Mouse (Mus musculus): Measurements from ENCODE around the gene Sds. TPM values are rescaled to one million over a fixed set of nuclear protein-coding genes. Genes with fewer than 3 reads are reported as not detected.

The Sds gene
- total RNA-seq, 2 experiments from 2014 or later: not detected

GRCm38 (mm10) chr5:120507311-120507710, 31.0 kb downstream of the Sds start:
- intact Hi-C loops (cut with DNase I; ENCODE audit: low total_unique reads): loop anchor here (5.0 kb wide), 1 partner anchor 100 kb away; no protein-coding TSS in a partner anchor
- DNase-seq: no peak

GRCm38 (mm10) chr5:120510982-120511642, 34.8 kb downstream of the Sds start, which contains the start of gene Slc8b1:
TSS of gene Slc8b1 (plus strand) at chr5:120511168.
- intact Hi-C loops (cut with DNase I; ENCODE audit: low total_unique reads): no loop called here
- DNase-seq: peak; percentile 97

GRCm38 (mm10) chr5:120511643-120512220, 35.4 kb downstream of the Sds start:
- intact Hi-C loops (cut with DNase I; ENCODE audit: low total_unique reads): no loop called here
- DNase-seq: peak; percentile 59

- intact Hi-C loops (cut with DNase I; ENCODE audit: low total_unique reads): no loop called here
These were observed 36.7 kb downstream of the Sds start for GRCm38 (mm10) chr5:120512911-120513555.

GRCm38 (mm10) chr5:120514031-120514677, 37.8 kb downstream of the Sds start:
- intact Hi-C loops (cut with DNase I; ENCODE audit: low total_unique reads): no loop called here
- no peak for DNase-seq

More at GRCm38 (mm10) chr5:120512911-120513555, 36.7 kb downstream of the Sds start:
- DNase-seq: no peak

GRCm38 (mm10) chr5:120514754-120515153, 38.4 kb downstream of the Sds start:
- intact Hi-C loops (cut with DNase I; ENCODE audit: low total_unique reads): no loop called here
- no peak for DNase-seq

- intact Hi-C loops (cut with DNase I; ENCODE audit: low total_unique reads): no loop called here
- no peak for DNase-seq
These were observed 39.1 kb downstream of the Sds start for GRCm38 (mm10) chr5:120515451-120515850.

- intact Hi-C loops (cut with DNase I; ENCODE audit: low total_unique reads): no loop called here
- DNase-seq: no peak
These were observed 40.1 kb downstream of the Sds start for GRCm38 (mm10) chr5:120516221-120516984.

GRCm38 (mm10) chr5:120517552-120517951, 41.2 kb downstream of the Sds start:
- DNase-seq: peak; percentile 72
- intact Hi-C loops (cut with DNase I; ENCODE audit: low total_unique reads): no loop called here

GRCm38 (mm10) chr5:120522649-120523048, 46.3 kb downstream of the Sds start:
- no peak for DNase-seq
- intact Hi-C loops (cut with DNase I; ENCODE audit: low total_unique reads): loop anchor here (5.0 kb wide), 2 partner anchors 35 to 80 kb away; no protein-coding TSS in a partner anchor

GRCm38 (mm10) chr5:120524736-120525135, 48.4 kb downstream of the Sds start:
- intact Hi-C loops (cut with DNase I; ENCODE audit: low total_unique reads): loop anchor here (5.0 kb wide), 2 partner anchors 33 to 78 kb away; no protein-coding TSS in a partner anchor
- no peak for DNase-seq

GRCm38 (mm10) chr5:120525737-120526136, 49.4 kb downstream of the Sds start:
- intact Hi-C loops (cut with DNase I; ENCODE audit: low total_unique reads): no loop called here
- DNase-seq: no peak

- intact Hi-C loops (cut with DNase I; ENCODE audit: low total_unique reads): no loop called here
- DNase-seq: no peak
These were observed 50.0 kb downstream of the Sds start for GRCm38 (mm10) chr5:120526311-120526710.

- intact Hi-C loops (cut with DNase I; ENCODE audit: low total_unique reads): no loop called here
These were observed 51.1 kb downstream of the Sds start for GRCm38 (mm10) chr5:120527296-120527964.

GRCm38 (mm10) chr5:120531631-120532030, 55.3 kb downstream of the Sds start:
- no peak for DNase-seq
- intact Hi-C loops (cut with DNase I; ENCODE audit: low total_unique reads): no loop called here

More at GRCm38 (mm10) chr5:120527296-120527964, 51.1 kb downstream of the Sds start:
- DNase-seq: no peak

Data from gastrocnemius, postnatal 14 days (tissue).